Mouse (Mus musculus) C2C12 (cell line): ENCODE measurements around the gene Lce1c.

Experiments
- CEBPB ChIP-seq: IDR thresholded peaks from one replicate; pipeline ENCODE4 v1.6.1; 2011; ENCODE audit warnings: low read depth, mild to moderate bottlenecking, control low read depth, moderate library complexity
- CTCF ChIP-seq: IDR thresholded peaks from one replicate; pipeline ENCODE4 v1.5.1; 2011; ENCODE audit not compliant: control insufficient read depth, insufficient read depth, insufficient read length
- MAX ChIP-seq: IDR thresholded peaks from one replicate; pipeline ENCODE4 v1.6.1; 2011; ENCODE audit warnings: mild to moderate bottlenecking, control low read depth
- MYOD1 ChIP-seq: IDR thresholded peaks from one replicate; pipeline ENCODE4 v1.6.1; 2011; ENCODE audit warnings: low read depth; ENCODE audit not compliant: control insufficient read depth, insufficient read length
- MYOG ChIP-seq: IDR thresholded peaks from one replicate; pipeline ENCODE4 v1.6.1; 2011; ENCODE audit not compliant: control insufficient read depth, insufficient read length; ENCODE audit errors: extremely low read depth
- USF1 ChIP-seq: IDR thresholded peaks from one replicate; pipeline ENCODE4 v1.6.1; 2011; ENCODE audit warnings: low read depth, mild to moderate bottlenecking, control low read depth, moderate library complexity

- TF ChIP-seq CTCF (no peak), MYOD1 (no peak), USF1 (no peak), MAX (no peak), MYOG (no peak), CEBPB (no peak)
Observed at GRCm38 (mm10) chr3:92638653-92638991, 40.4 kb upstream of the Lce1c start.
